Mouse (Mus musculus): ENCODE data around the gene Eftud2.

- TF ChIP-seq CTCF (IDR thresholded peaks at IDR 0.05; ENCODE audit: low read depth) (no peak), EP300 (IDR thresholded peaks at IDR 0.05; ENCODE audit: low read depth) (no peak)
Measured at GRCm38 (mm10) chr11:102879558-102879957, 1.2 kb downstream of the Eftud2 start.
